Mouse (Mus musculus): ENCODE measurements at regions not wholly inside any gene's neighbourhood (a gene's known extent, or its start where the extent isn't known, plus 50 kb on each side); places are given as distances from the start of the nearest gene placed in this dataset.

DNA sequence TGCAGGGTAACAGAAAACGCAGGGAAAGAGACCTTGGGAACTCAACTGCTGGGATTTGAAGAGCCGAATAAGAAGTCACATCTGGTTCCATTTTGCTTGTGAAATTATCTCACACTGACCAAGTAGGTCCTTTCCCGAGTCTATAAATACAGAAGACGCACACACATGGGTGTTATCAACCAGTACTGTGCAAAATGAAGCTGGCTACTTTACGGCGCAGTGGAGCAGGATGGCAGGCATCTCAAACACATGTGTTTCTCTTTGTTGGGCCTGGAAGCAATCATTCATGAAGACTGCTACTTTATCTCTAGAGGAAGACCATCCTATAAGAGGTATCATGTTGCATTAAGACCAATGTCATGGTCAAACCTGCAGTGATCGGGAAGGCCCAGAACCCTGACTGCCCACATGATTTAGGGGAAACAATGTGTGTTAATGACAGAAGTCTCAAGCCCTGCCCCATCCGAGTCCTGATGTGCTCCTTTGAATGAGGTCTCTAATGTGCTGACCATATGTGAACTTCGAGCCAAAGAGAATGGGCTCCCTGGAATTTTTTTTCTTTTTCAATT lies 63.2 kb downstream of the E030025P04Rik start:
- TF ChIP-seq CTCF (IDR thresholded peaks at IDR 0.05; ENCODE audit: extremely low read depth, insufficient read length, insufficient replicate concordance, low read depth, low read length) (no peak), POLR2A (IDR thresholded peaks at IDR 0.05; ENCODE audit: low read depth, low read length) (no peak)
